Mouse (Mus musculus) heart, postnatal 0 days (tissue): ENCODE results near the gene Ntm. TPM values are rescaled to one million over a fixed set of nuclear protein-coding genes. Genes with fewer than 3 reads are reported as not detected.

Experiments used
- ATAC-seq: fragments of 200-750 bp; cut with Nextera tagmentation; 2 replicates; pipeline ENCODE4 v1.8.0; 2017; ENCODE audit warnings: low read depth, moderate number of reproducible peaks, moderate library complexity; ENCODE audit not compliant: insufficient read depth
- DNase-seq: peaks from one replicate; pipeline ENCODE4 v3.0.0-alpha.2; 2016; ENCODE audit warnings: low spot score
- H3K27ac ChIP-seq: fragments of 300-500 bp; sonication (generic); 2 replicates; pipeline ENCODE4 v1.5.1; 2014; ENCODE audit warnings: low read depth, mild to moderate bottlenecking
- H3K27me3 ChIP-seq: fragments of 300-500 bp; sonication (generic); 2 replicates; pipeline ENCODE4 v1.6.1; 2014; ENCODE audit warnings: low read length, mixed read lengths; ENCODE audit not compliant: control insufficient read depth, insufficient read depth
- H3K36me3 ChIP-seq: fragments of 300-500 bp; sonication (generic); replicated peaks from 2 replicates; pipeline ENCODE4 v1.6.1; 2014; ENCODE audit warnings: low read length, mixed read lengths; ENCODE audit not compliant: control insufficient read depth, insufficient read depth
- H3K4me1 ChIP-seq: fragments of 300-500 bp; sonication (generic); 2 replicates; pipeline ENCODE4 v1.6.1; 2014; ENCODE audit warnings: antibody characterized with exemption; ENCODE audit not compliant: control insufficient read depth, insufficient read depth
- H3K4me2 ChIP-seq: fragments of 300-500 bp; sonication (generic); 2 replicates; pipeline ENCODE4 v1.6.1; 2014; ENCODE audit warnings: low read depth, mild to moderate bottlenecking, low read length, moderate library complexity
- H3K4me3 ChIP-seq: fragments of 300-500 bp; sonication (generic); 2 replicates; pipeline ENCODE4 v1.5.1; 2014; ENCODE audit warnings: low read depth, low read length
- H3K9ac ChIP-seq: fragments of 300-500 bp; sonication (generic); replicated peaks from 2 replicates; pipeline ENCODE4 v1.6.1; 2014; ENCODE audit warnings: low read depth, low read length, mixed read lengths
- H3K9me3 ChIP-seq: fragments of 300-500 bp; sonication (generic); replicated peaks from 2 replicates; pipeline ENCODE4 v1.6.1; 2016; ENCODE audit warnings: low read length; ENCODE audit not compliant: control insufficient read depth
- CTCF ChIP-seq: IDR thresholded peaks from 2 replicates; pipeline ENCODE4 v1.5.1; 2016; ENCODE audit warnings: antibody characterized with exemption, control low read depth, low read depth
- EP300 ChIP-seq: IDR thresholded peaks from 2 replicates; pipeline ENCODE4 v1.6.1; 2016; ENCODE audit warnings: antibody characterized with exemption, low read depth
- WGBS: fragments of 180-500 bp; shearing (Covaris S2); extraction: QIAGEN DNeasy Blood & Tissue Kit; methylation state at CpG from one replicate; pipeline ENCODE4 v1.1.7; 2014; 5-methylcytosine and 5-hydroxymethylcytosine counted together
- polyA plus RNA-seq: library from polyadenylated mRNA; unstranded; fragments of >200 nt; fragmentation: Nextera tagmentation; extraction: Ambion mirVana; gene quantifications from 2 replicates; pipeline ENCODE4 v1.2.1, GENCODE M21; 2015
- total RNA-seq: library from RNA; depleted of rRNA; stranded (reverse); fragments of >200 nt; gene quantifications from 2 replicates; pipeline ENCODE4 v1.2.3, GENCODE M21; 2014; ENCODE audit warnings: low replicate concordance

The Ntm gene
- total and polyA plus RNA-seq, 2 experiments from 2014 or later: 7.1 to 8.8 TPM

GRCm38 (mm10) chr9:29371341-29371740 is 591.6 kb downstream of the Ntm start:
- no peak for TF ChIP-seq CTCF
- TF ChIP-seq EP300: no peak
- ATAC-seq: no peak
- H3K9ac ChIP-seq: no peak overlapping the region
- H3K9me3 ChIP-seq: no peaks in the 10 kb centered on the region
- no peak for DNase-seq
- H3K4me3 ChIP-seq: no peak overlapping the region
- H3K4me1 ChIP-seq: no peaks in the 10 kb centered on the region
- H3K4me2 ChIP-seq: no peak overlapping the region
- H3K27me3 ChIP-seq: no peaks in the 10 kb centered on the region
- WGBS: 84% methylated on average over 3 of the region's 3 CpGs
- H3K36me3 ChIP-seq: no peaks in the 10 kb centered on the region
- no peak overlapping the region for H3K27ac ChIP-seq

- no peak for DNase-seq
- no peak overlapping the region for H3K4me2 ChIP-seq
- H3K9me3 ChIP-seq: no peaks in the 10 kb centered on the region
- no peaks in the 10 kb centered on the region for H3K36me3 ChIP-seq
- no peaks in the 10 kb centered on the region for H3K4me1 ChIP-seq
- H3K9ac ChIP-seq: no peak overlapping the region
- WGBS: 86% methylated on average over 3 of the region's 3 CpGs
- no peak overlapping the region for H3K27ac ChIP-seq
- TF ChIP-seq CTCF: no peak
- no peak for TF ChIP-seq EP300
- no peak for ATAC-seq
- H3K27me3 ChIP-seq: no peaks in the 10 kb centered on the region
- H3K4me3 ChIP-seq: no peak overlapping the region
Measured at GRCm38 (mm10) chr9:29369621-29370020, 593.3 kb downstream of the Ntm start.

GRCm38 (mm10) chr9:29368291-29368690 is 594.6 kb downstream of the Ntm start:
- no peaks in the 10 kb centered on the region for H3K36me3 ChIP-seq
- no peak overlapping the region for H3K4me2 ChIP-seq
- no peak overlapping the region for H3K9ac ChIP-seq
- H3K4me3 ChIP-seq: no peak overlapping the region
- no peak for TF ChIP-seq CTCF
- no peak for TF ChIP-seq EP300
- no peak overlapping the region for H3K27ac ChIP-seq
- ATAC-seq (no peak), DNase-seq (no peak)
- H3K4me1 ChIP-seq: no peaks in the 10 kb centered on the region
- H3K9me3 ChIP-seq: no peaks in the 10 kb centered on the region
- no peaks in the 10 kb centered on the region for H3K27me3 ChIP-seq
- 72% methylated on average over 3 of the region's 3 CpGs for WGBS

GRCm38 (mm10) chr9:29357796-29358195 is 605.1 kb downstream of the Ntm start:
- Histone ChIP-seq H3K27me3 (no peaks in the 10 kb centered on the region), H3K9me3 (no peaks in the 10 kb centered on the region)

GRCm38 (mm10) chr9:29342303-29342702 is 620.6 kb downstream of the Ntm start:
- ATAC-seq: no peak
- WGBS: 84% methylated on average over 7 of the region's 7 CpGs
- no peaks in the 10 kb centered on the region for H3K27me3 ChIP-seq

More at GRCm38 (mm10) chr9:29357796-29358195, 605.1 kb downstream of the Ntm start:
- no peaks in the 10 kb centered on the region for H3K4me1 ChIP-seq
- H3K27ac ChIP-seq: no peak overlapping the region
- WGBS: 75% methylated on average over 4 of the region's 4 CpGs
- TF ChIP-seq CTCF (no peak), EP300 (no peak)
- no peak overlapping the region for H3K4me2 ChIP-seq
- H3K4me3 ChIP-seq: no peak overlapping the region
- H3K9ac ChIP-seq: no peak overlapping the region
- no peak for ATAC-seq
- no peaks in the 10 kb centered on the region for H3K36me3 ChIP-seq
- no peak for DNase-seq

GRCm38 (mm10) chr9:29341292-29341691 is 621.6 kb downstream of the Ntm start:
- H3K4me1 ChIP-seq: no peaks in the 10 kb centered on the region
- WGBS: 92% methylated on average over 3 of the region's 3 CpGs
- ATAC-seq (no peak), DNase-seq (no peak)
- no peak overlapping the region for H3K9ac ChIP-seq
- TF ChIP-seq CTCF (no peak), EP300 (no peak)
- H3K9me3 ChIP-seq: no peaks in the 10 kb centered on the region
- no peak overlapping the region for H3K4me3 ChIP-seq
- no peaks in the 10 kb centered on the region for H3K36me3 ChIP-seq
- no peaks in the 10 kb centered on the region for H3K27me3 ChIP-seq
- H3K4me2 ChIP-seq: no peak overlapping the region
- H3K27ac ChIP-seq: no peak overlapping the region

More at GRCm38 (mm10) chr9:29342303-29342702, 620.6 kb downstream of the Ntm start:
- no peak for DNase-seq
- TF ChIP-seq CTCF (no peak), EP300 (no peak)
- H3K4me2 ChIP-seq: no peak overlapping the region
- H3K9ac ChIP-seq: no peak overlapping the region
- no peaks in the 10 kb centered on the region for H3K4me1 ChIP-seq
- H3K27ac ChIP-seq: no peak overlapping the region
- H3K36me3 ChIP-seq: no peaks in the 10 kb centered on the region
- H3K9me3 ChIP-seq: no peaks in the 10 kb centered on the region
- H3K4me3 ChIP-seq: no peak overlapping the region
